Mouse (Mus musculus): Measurements from ENCODE around the gene A4gnt. TPM values are rescaled to one million over a fixed set of nuclear protein-coding genes. Genes with fewer than 3 reads are reported as not detected.

The A4gnt gene
- total RNA-seq, 2 experiments from 2014 or later: not detected

DNA sequence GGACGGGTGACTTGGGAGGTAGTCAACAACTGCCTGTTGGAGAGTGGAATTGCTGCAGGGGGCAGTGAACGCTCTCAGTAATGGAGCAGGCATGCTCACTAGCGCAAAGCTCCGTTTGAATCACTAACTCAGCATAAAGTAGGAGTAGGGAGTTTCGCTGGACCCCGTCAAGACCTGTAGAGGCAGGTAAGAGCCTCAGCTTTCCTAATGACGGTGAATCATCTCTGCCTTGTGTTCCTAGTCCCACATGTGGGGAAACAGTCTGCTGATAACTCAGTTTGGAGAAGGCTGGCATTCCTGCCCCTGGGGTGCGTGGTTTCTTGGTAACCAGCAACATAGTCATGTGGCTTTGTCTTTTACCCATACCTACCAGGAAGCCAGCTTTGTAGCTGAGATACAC is 20.0 kb downstream of the A4gnt start:
- no peak for DNase-seq (ENCODE audit: low spot score in 2 of 2)

DNA sequence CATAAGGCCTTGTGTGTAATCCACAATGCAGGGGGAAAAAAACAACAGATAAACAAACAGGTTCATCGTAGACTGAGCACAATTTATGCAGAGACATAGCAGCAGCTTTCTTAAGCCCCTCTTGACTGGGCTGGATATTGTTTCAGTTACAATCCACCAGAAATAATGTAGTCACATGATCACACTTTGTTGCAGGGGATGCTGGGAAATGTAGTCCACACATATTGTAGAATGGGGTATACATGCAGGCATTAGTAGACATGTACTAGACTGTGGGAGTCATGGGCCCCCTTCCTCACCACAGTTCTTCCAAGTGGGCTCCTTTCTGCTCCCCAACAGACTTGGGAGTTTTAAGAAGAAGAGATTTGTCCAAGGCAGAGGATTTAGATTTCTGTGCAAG is 24.5 kb downstream of the A4gnt start:
- DNase-seq (ENCODE audit: low spot score in 2 of 2): no peak

DNA sequence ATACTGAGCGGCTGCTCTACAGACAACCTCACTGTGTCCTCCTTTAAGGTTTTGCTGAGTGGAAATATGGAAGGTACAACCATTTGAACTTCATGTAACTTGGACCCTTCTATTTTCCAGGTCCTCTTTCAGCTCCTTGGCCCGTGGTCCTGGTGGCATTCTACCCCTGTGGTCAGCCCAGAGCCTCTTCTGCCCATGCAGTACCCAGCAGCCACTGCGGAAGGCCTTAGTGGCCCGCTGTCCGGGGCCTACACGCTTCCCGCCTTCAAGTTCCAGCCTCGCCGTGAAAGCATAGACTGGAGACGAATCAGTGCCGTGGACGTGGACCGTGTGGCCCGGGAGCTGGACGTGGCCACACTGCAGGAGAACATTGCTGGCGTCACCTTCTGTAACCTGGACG is 24.9 kb downstream of the A4gnt start:
- no peak for DNase-seq (ENCODE audit: low spot score in 2 of 2)

DNA sequence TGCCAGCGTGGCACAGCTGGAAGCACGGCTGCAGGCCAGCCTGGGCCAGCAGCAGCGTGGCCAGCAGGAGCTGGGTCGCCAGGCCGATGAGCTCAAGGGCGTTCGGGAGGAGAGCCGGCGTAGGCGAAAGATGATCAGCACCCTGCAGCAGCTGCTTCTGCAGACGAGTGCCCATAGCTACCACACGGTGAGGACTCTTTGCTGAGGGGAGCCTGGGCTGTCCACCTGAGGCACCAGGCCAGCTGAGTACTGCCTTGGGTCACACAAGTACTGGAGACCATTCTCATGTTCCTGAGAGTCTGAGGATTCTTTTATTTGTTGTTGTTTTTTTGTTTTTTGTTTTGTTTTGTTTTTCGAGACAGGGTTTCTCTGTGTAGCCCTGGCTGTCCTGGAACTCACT is 25.4 kb downstream of the A4gnt start:
- no peak for DNase-seq (ENCODE audit: low spot score in 2 of 2)

DNA sequence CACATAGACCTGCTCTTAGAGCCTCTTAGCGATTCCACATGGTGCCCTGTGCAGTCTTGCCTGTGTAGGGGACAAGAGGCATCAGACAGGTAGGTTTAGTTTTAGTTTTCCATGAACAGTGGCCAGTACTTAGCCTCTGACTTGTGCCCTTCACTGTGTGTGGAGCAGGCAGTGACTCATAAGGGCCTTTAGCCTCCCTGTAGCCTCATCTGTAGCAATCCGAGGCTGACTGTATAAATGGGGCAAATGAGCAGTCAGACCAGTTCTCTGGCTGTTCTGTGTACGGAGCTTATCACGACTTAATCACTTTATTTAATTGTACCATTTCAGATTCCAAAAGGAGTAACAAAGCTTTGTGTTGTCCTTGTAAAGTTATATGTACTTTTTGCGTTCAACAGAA is 27.7 kb downstream of the A4gnt start:
- DNase-seq (ENCODE audit: low spot score in 2 of 2): no peak

DNA sequence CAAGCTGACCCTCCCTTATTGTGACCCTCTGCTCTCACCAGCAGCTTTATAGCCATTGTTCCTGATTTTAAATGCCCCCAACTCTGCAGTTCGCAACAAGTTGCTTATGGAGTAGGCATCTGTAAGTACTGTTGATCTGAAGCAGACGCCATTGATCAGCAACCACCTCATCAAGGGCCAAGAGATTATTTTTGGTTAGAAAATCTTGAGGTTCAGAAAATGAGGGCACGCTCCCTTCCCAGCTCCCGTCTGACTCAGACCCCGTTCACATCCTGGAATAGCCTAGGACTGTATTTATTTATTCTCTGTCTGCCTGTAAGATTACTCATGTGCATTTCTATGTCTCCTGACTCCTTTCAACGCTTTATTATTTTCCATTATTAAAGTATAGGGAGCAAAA is 33.1 kb downstream of the A4gnt start:
- DNase-seq (ENCODE audit: low spot score in 2 of 2): no peak

DNA sequence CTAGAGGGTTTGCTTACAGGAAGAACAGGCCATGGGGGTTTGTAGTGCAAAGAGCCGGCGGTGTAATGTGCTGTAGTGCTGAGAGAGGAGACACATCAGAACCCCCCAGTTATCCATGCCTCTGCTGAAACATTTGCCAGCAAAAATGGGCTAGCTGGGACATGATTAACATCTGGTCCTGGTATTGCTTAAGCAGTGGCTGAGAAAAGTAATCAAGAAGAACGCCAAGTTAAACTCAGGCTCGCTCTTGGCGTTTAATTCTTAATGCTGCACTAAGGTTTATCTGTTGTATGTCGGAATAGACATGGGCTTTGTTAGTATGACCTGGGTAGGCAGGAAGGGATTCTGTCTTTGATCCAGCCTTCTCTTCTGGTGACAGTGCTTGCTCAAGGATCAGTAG is 33.8 kb downstream of the A4gnt start:
- DNase-seq (ENCODE audit: low spot score in 2 of 2): no peak

DNA sequence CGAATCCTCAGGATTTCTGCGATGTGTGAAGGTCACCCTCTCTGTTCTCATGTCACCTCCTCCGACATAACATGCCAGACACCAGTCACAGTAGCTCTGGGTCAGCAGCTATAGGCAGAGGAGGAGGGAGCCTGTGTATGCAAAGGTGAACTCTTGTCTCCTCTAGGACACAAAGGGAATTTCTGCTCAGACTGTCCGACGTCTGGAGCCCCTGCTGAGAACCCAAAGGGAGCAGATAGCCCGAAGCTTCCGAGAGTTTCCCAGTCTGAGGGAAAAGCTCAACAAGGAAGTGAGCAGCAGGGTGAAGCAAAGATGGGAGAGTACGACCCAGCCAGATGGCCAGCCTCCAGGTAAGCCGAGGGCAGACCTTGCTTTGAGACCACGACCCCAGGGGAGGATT is 48.5 kb downstream of the A4gnt start:
- DNase-seq (ENCODE audit: low spot score in 2 of 2): no peak

DNA sequence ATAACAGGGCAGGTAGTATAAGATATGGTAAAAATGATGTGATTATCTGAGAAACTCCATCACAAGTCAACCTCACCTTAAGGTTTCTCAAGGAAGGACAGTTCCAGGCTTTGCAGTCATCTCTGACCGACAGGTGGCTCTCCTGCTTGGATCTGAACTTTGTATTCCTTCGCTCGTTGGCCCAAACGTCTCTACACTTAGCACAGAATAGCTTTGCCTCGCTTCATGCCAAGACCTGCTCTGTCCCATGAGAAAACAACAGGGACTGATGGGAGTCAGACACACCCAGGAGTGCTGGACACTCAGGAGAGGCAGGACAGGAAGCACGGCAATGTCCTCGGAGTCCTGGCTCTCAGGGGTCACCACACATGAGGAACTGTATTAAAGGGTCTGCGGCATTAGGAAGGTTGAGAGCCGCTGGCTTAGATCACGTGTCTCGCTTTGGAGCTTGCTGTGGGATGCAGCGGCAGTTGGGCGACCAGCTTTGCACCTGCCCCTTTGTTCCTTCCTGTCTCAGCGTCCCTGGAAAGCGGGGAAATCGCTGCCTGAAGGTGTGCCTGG is 49.4 kb downstream of the A4gnt start:
- DNase-seq (ENCODE audit: low spot score in 2 of 2): no peak

DNA sequence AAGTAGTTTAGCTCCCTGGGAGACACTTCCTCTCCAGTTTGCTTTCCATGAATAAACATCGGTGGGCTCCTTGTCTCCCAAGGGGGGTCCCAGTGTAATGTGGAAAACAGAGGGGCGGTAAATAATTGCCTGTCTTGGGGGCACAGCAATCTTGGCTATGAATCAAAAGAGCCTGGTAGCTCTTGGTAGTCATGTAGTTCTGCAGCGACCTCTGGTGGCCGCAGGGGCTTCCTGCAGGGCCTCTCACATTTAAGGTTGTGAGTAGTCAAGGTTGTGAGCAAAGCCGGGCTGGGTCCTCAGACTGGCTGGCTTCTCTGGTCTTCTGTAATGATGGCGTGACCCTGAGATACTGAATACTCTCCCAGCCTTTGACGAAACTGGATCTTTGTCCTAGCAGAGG is 50.1 kb downstream of the A4gnt start:
- DNase-seq (ENCODE audit: low spot score in 2 of 2): peak; percentile 67

DNA sequence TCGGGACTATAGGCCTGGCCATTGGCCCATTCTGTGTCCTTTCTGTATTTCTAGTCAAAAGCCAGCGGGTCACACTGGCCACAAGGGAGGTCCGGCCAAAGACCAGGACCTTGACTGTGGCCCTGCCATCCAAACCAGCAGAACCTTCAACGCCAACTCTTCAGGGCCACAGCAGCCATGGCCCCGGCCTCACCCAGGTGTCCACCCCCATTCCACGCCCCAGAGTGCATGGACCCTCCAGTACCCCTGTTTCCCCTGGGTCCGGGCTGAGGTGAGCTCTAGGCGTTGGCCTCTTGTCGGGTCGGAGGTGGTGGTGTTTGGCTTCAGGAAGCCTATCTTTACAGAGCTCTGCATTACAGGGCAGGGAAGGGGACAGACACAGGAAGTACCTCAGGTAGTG is 50.6 kb downstream of the A4gnt start:
- DNase-seq (ENCODE audit: low spot score in 2 of 2): no peak

DNA sequence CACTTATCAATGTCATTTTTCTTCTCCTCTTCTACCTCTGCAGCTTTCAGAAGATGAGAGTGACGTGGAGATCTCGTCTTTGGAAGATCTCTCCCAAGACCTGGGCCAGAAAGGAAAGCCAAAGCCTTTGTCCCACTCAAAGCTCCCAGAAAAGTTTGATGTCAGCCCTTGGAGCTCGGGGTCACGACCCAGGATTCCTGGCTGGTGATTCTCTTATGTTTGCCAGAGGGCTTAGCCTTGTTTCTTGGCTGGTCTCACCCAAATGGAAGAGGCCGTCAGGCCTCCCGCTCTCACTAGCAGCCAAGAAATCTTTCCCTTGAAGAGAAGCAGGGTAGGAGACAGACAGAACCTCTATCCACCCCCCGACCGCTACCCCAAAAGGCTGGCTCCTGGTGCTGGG is 55.3 kb downstream of the A4gnt start:
- DNase-seq (ENCODE audit: low spot score in 2 of 2): peak in 1 of 2 experiments; percentile 49

DNA sequence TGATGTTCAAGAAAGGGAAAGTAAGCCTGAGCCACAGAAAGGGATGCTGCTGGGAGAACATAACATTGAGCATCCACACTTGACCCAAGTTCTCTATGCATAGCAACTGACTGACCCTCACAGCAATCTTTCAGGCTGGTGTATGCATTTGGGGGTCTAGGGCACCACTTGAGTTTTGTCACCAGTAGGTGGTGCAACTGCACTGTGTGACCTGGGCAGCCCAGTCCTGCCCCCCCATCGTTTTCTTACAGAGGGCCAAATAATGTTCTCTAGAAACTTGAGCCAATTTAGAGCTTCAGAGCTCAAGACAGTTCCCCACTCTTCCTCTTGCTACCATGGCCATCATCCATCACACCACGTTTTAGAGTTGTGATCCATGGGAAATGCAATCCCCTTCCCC is 59.3 kb downstream of the A4gnt start:
- no peak for DNase-seq (ENCODE audit: low spot score in 2 of 2)

Other genes starting within 250 kb of the A4gnt start
- gene Mras, start 175.1 kb upstream of the A4gnt start, total RNA-seq (2021): 100 to 1,000 TPM; 102 to 109 TPM
- 1 to 10 TPM in 1 of 2 experiments, under 1 TPM in 1; 0.64 to 1.1 TPM for gene Nme9, start 161.0 kb upstream of the A4gnt start, total RNA-seq (2021)
- 10 to 100 TPM; 53.3 to 53.7 TPM for gene Armc8, start 43.6 kb upstream of the A4gnt start, total RNA-seq (2021)
- gene Dbr1, start 36.7 kb upstream of the A4gnt start, total RNA-seq (2021): 10 to 100 TPM; 10.4 to 13.5 TPM
- gene Dzip1l, start 17.0 kb downstream of the A4gnt start, total RNA-seq (2021): 10 to 100 TPM; 24.7 to 29.2 TPM
- gene Cldn18, start 104.8 kb downstream of the A4gnt start, total RNA-seq (2021): not detected

Measured in layer of hippocampus, postnatal 14 days (tissue).